Mouse (Mus musculus): ENCODE measurements around the gene Gas2.

GRCm38 (mm10) chr7:51872041-51872440 is 10.2 kb downstream of the Gas2 start:
- no peak for TF ChIP-seq E2F4 (IDR thresholded peaks at IDR 0.05; ENCODE audit: insufficient read depth)
- TF ChIP-seq USF1 (IDR thresholded peaks at IDR 0.05; ENCODE audit: low read depth) = no peak
- no peak for TF ChIP-seq CEBPB (IDR thresholded peaks at IDR 0.05; ENCODE audit: insufficient read depth, poor library complexity, severe bottlenecking)
- no peak for TF ChIP-seq SRF (IDR thresholded peaks at IDR 0.05; ENCODE audit: control insufficient read depth, insufficient read length, low read depth)
